Mouse (Mus musculus): ENCODE measurements around the gene Cpt1a. TPM values are rescaled to one million over a fixed set of nuclear protein-coding genes. Genes with fewer than 3 reads are reported as not detected.

Gene Cpt1a
- total RNA-seq, 2 experiments from 2014 or later = 39.2 to 54.4 TPM

DNA sequence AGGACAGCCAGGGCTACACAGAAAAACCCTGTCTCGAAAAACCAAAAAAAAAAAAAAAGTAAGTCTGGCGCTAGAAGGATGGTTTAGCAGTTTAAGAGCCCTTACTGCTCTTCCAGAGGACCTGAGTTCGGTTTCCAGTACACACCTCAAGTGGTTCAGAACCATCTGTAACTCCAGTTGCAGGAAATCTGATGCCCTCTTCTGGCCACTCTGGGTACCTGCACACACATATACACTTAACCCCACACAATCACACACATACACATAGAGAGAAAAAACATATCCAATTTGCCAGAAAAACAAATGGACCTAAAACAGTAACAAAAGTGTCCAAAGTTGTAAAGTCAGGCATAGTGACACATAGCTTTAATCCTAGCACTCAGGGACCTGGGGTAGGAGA lies 43.0 kb downstream of the Cpt1a start:
- DNase-seq = no peak

GRCm38 (mm10) chr19:3368276-3368675 lies 46.1 kb downstream of the Cpt1a start:
- no peak for DNase-seq

GRCm38 (mm10) chr19:3373380-3373779 lies 51.2 kb downstream of the Cpt1a start:
- peak; percentile 49 to 59 for DNase-seq

GRCm38 (mm10) chr19:3374028-3374427 lies 51.9 kb downstream of the Cpt1a start:
- no peak for DNase-seq

GRCm38 (mm10) chr19:3375945-3376495 lies 53.9 kb downstream of the Cpt1a start:
- peak in 1 of 2 experiments; percentile 24 for DNase-seq

DNA sequence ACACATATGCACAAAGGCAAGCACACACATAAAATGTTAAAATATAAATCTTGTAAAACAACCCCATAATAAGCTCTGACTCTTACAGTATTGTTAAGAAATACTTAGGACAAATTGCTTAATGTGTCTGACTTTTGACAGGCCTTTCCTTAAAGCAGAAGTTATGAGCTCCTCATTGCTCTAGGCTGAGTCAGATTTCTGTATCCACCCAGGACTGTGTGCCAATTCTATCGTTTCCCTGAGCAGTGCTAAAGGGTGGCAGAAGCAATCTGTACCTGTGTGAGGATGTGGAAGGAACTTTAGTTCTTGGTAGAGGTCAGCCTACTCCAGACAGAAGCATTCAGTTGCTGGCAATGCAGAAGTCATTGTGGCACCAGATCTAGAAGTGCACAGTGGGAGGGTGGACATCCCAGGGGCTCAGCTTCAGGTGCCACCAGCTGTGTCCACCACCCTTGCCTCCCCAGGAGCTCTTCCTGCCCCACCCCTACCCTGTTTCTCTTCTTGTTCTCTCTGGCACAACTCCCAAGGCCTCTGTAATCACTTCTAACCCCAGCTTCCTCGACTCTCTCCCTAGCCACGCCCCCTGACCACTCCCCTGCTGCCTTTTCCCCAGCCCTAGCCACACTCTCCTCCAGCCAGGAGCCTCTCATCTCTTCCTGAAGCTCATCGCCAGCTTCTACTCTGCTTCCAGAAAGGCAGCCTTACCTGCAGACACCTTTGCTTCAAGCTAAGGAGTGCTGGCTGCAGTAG lies 55.0 kb downstream of the Cpt1a start:
- DNase-seq = peak in 1 of 2 experiments; percentile 65

GRCm38 (mm10) chr19:3378614-3379013 lies 56.5 kb downstream of the Cpt1a start:
- peak in 1 of 2 experiments; percentile 61 for DNase-seq

DNA sequence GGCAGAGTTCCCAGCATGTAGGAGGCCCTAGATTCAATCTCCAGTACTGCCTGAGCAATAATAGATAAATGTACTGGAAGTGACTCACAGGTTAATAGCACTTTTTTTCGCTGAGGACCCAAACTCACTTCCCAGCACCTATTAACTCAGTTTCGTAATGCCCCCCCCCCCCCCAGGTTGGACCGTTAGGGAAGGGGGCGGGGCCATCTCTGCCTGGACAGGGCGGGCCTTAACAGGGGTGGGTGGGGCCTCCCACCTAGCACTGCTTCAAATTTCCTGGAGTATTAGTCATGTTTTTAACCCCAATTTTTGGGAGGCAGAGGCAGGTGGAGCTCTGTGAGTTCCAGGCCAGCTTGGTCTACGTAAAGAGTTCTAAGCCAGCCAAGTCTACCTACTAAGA lies 65.9 kb downstream of the Cpt1a start:
- DNase-seq = no peak

- peak; percentile 83 to 87 for DNase-seq
These were observed 66.5 kb downstream of the Cpt1a start, which contains the start of gene Tesmin for GRCm38 (mm10) chr19:3388629-3389057. TSS of gene Tesmin (plus strand) at chr19:3388857.

- peak; percentile 91 for DNase-seq
These were observed 67.0 kb downstream of the Cpt1a start for GRCm38 (mm10) chr19:3389089-3389488.

GRCm38 (mm10) chr19:3392384-3392783 lies 70.2 kb downstream of the Cpt1a start:
- DNase-seq = no peak

- no peak for DNase-seq
These were observed 72.1 kb downstream of the Cpt1a start for GRCm38 (mm10) chr19:3394216-3394615.

GRCm38 (mm10) chr19:3400057-3400456 lies 77.9 kb downstream of the Cpt1a start:
- DNase-seq = no peak

GRCm38 (mm10) chr19:3401504-3401903 lies 79.4 kb downstream of the Cpt1a start:
- no peak for DNase-seq

DNA sequence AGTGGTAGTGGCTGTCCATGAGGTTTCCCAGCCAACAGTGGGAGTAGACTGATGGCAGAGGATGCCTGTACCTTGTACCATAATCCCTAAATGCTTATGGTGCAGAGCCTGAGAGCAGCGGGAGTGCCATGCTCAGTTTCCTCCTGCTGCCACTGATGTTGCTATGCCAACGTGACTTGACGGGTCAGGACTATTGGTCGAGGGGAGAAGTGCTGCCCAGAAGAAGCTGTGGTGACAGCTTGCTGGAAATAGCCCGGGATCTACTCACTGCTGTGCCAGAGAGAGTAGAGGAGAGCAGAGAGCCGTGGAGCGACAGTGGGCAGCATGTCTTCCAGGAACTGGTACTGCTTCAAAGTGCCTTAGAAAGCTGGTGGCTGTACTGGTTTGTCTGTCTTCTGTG lies 79.8 kb downstream of the Cpt1a start:
- no peak for DNase-seq

GRCm38 (mm10) chr19:3402390-3402789 lies 80.3 kb downstream of the Cpt1a start:
- DNase-seq = no peak

- DNase-seq = no peak
These were observed 81.9 kb downstream of the Cpt1a start for GRCm38 (mm10) chr19:3404030-3404429.

GRCm38 (mm10) chr19:3405531-3406281 lies 83.6 kb downstream of the Cpt1a start:
- DNase-seq = no peak

- DNase-seq = peak; percentile 19 to 20
These were observed 92.2 kb downstream of the Cpt1a start, which contains the start of gene Gal for GRCm38 (mm10) chr19:3414268-3414733. TSS of gene Gal (minus strand) at chr19:3414544.

- no peak for DNase-seq
These were observed 97.1 kb downstream of the Cpt1a start for GRCm38 (mm10) chr19:3419251-3419650.

GRCm38 (mm10) chr19:3422488-3422887 lies 100.4 kb downstream of the Cpt1a start:
- no peak for DNase-seq

- peak; percentile 14 to 19 for DNase-seq
These were observed 100.8 kb downstream of the Cpt1a start for GRCm38 (mm10) chr19:3422981-3423380.

- no peak for DNase-seq
These were observed 102.1 kb downstream of the Cpt1a start for GRCm38 (mm10) chr19:3424214-3424613.
